Mouse (Mus musculus) retina, postnatal 7 days (tissue): ENCODE measurements around the gene Gmppb.

Experiments
- DNase-seq: peaks from one replicate; pipeline ENCODE4 v3.0.0-alpha.2; 2012; ENCODE audit warnings: low read depth, low spot score

Gene Gmppb

GRCm38 (mm10) chr9:108051184-108051930 lies 2.3 kb downstream of the Gmppb start:
- DNase-seq: no peak

GRCm38 (mm10) chr9:108051931-108052220 lies 2.8 kb downstream of the Gmppb start:
- no peak for DNase-seq

GRCm38 (mm10) chr9:108052411-108052810 lies 3.4 kb downstream of the Gmppb start:
- no peak for DNase-seq

GRCm38 (mm10) chr9:108052885-108053664 lies 4.0 kb downstream of the Gmppb start, which contains the start of gene Amigo3:
Gene Amigo3, plus strand, starts transcription at chr9:108053159.
- DNase-seq: peak; percentile 92

- DNase-seq: no peak
Measured at GRCm38 (mm10) chr9:108053665-108054225, 4.7 kb downstream of the Gmppb start.

GRCm38 (mm10) chr9:108054331-108055040 lies 5.4 kb downstream of the Gmppb start:
- no peak for DNase-seq

- no peak for DNase-seq
Measured at GRCm38 (mm10) chr9:108055061-108055460, 6.0 kb downstream of the Gmppb start.

GRCm38 (mm10) chr9:108055661-108056237 lies 6.7 kb downstream of the Gmppb start:
- DNase-seq: no peak

GRCm38 (mm10) chr9:108056361-108057261 lies 7.6 kb downstream of the Gmppb start:
- no peak for DNase-seq

GRCm38 (mm10) chr9:108057262-108057562 lies 8.2 kb downstream of the Gmppb start:
- no peak for DNase-seq

GRCm38 (mm10) chr9:108058291-108058690 lies 9.2 kb downstream of the Gmppb start:
- DNase-seq: no peak

- no peak for DNase-seq
Measured at GRCm38 (mm10) chr9:108062142-108062541, 13.1 kb downstream of the Gmppb start.

- DNase-seq: no peak
Measured at GRCm38 (mm10) chr9:108063361-108063760, 14.3 kb downstream of the Gmppb start.

- DNase-seq: peak; percentile 61
Measured at GRCm38 (mm10) chr9:108065491-108066011, 16.5 kb downstream of the Gmppb start.

GRCm38 (mm10) chr9:108067199-108067598 lies 18.2 kb downstream of the Gmppb start:
- no peak for DNase-seq

- peak; percentile 78 for DNase-seq
Measured at GRCm38 (mm10) chr9:108067900-108068299, 18.9 kb downstream of the Gmppb start.

- DNase-seq: no peak
Measured at GRCm38 (mm10) chr9:108069007-108069406, 20.0 kb downstream of the Gmppb start.

GRCm38 (mm10) chr9:108069529-108069928 lies 20.5 kb downstream of the Gmppb start:
- no peak for DNase-seq

GRCm38 (mm10) chr9:108071801-108072200 lies 22.8 kb downstream of the Gmppb start:
- no peak for DNase-seq

- no peak for DNase-seq
Measured at GRCm38 (mm10) chr9:108072481-108072924, 23.5 kb downstream of the Gmppb start.
